Mouse (Mus musculus): ENCODE measurements around the gene Rem2. TPM values are rescaled to one million over a fixed set of nuclear protein-coding genes. Genes with fewer than 3 reads are reported as not detected.

Rem2 gene
- polyA plus RNA-seq, 1 experiment from 2014 or later = 19.6 TPM

DNA sequence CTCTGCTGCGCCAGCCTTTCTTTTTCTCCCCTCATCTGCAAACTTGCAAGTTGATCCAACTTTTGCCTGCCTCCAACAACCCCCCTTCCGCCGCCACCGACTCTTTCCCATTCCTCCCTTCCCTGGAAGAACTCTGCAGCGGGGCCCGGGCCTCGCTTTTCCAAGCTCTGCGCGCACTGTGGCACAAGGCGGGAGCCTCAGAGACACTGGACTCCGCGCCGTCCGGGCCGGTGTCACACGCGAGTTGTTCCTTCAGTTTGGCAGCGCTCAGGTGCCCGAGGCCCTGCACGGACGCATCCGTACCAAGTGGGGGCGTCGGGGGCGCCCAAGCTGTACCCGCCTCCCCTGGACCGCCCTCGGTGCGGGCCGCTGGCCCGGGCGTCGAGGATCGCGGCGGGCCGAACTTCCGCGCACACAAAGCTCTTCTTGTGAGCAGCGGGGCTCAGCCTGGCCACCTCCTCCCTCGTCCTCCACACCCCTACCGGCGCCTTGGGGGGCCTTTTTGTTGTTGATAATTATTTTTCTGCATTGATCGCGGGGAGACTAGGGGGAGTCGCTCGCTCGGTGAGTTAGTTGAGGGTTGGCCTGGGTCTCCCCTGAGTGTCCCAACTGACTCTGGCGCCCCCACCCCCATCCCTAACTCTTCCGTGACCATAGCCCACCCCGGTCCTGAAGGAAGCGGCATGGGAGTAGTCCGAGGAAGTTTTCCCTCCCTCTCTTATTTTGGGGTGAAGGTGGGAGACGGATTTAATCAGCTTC lies 43.6 kb upstream of the Rem2 start:
- H3K27ac ChIP-seq (ENCODE audit: low read depth, low read length) = peak overlapping the region; percentile 95
- no peaks in the 10 kb centered on the region for H3K9me3 ChIP-seq (replicated peaks; ENCODE audit: control insufficient read depth, low read length)
- ATAC-seq = peak; percentile 38
- peak; percentile 51 for DNase-seq (ENCODE audit: low spot score)
- H3K27me3 ChIP-seq (replicated peaks; ENCODE audit: control insufficient read depth, insufficient read depth, low read length) = no peaks in the 10 kb centered on the region
- peaks cover 28% of the 10 kb centered on the region for H3K36me3 ChIP-seq (ENCODE audit: control insufficient read depth, insufficient read depth, low read length)
- WGBS = 3% methylated on average over 54 of the region's 54 CpGs
- H3K4me2 ChIP-seq (ENCODE audit: low read length) = peak overlapping the region; percentile 69
- peak overlapping the region; percentile 68 for H3K4me3 ChIP-seq (ENCODE audit: low read depth, low read length)
- H3K4me1 ChIP-seq (ENCODE audit: control insufficient read depth, insufficient read depth, low read length) = peaks cover 25% of the 10 kb centered on the region
- peak overlapping the region; percentile 95 for H3K9ac ChIP-seq (ENCODE audit: low read length)

DNA sequence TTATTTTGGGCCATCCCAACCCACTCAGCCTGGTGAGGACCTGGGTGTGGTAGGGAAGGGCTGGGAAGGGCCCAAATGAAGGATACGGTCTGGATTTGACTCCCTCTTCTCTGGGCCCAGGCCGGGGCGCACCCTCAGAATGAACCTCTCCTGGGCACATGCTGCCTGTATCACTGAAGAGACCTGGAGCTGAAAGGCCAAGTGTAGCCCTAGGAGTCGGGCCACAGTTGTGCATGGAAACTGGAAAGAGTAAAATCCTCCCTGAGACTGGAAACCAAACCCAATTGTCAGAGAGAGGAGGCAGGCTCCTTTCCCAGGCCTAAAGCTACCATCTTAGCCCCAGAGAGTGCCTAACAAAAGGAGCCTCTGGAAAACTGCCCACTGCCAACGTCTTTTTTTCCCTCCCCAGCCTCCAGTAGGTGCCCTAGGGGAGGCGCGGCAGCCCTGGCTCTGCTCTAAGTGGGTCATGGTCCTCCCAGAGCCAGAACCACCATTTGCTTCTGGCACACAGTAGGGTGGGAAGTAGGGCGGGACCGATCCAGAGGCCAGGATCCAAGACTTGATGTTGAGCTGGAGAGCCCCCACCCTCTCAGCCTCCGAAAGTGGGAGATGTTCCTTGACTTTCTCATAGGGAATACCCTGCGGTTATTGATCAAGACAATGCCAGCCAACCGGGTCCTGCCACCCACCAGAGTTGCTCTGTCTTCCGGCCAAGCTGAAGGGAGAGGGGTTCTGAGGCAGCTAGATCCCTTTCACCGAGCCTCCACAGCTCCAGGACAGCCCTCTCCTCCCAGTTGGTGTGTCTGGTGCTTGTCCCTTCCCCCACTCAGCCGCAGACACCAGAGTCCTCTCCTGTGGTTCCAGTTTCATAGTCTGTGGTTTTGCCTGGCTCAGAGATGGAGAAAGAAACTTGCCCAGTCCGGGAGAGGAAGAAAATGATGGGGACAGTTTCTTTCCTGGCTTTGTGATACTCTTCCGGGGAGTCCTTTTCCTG lies 42.8 kb upstream of the Rem2 start:
- 43% methylated on average over 17 of the region's 17 CpGs for WGBS
- peak overlapping the region; percentile 95 for H3K9ac ChIP-seq (ENCODE audit: low read length)
- peak overlapping the region; percentile 95 for H3K27ac ChIP-seq (ENCODE audit: low read depth, low read length)
- H3K4me2 ChIP-seq (ENCODE audit: low read length) = peak overlapping the region; percentile 69
- no peaks in the 10 kb centered on the region for H3K9me3 ChIP-seq (replicated peaks; ENCODE audit: control insufficient read depth, low read length)
- peaks cover 30% of the 10 kb centered on the region for H3K36me3 ChIP-seq (ENCODE audit: control insufficient read depth, insufficient read depth, low read length)
- H3K27me3 ChIP-seq (replicated peaks; ENCODE audit: control insufficient read depth, insufficient read depth, low read length) = no peaks in the 10 kb centered on the region
- H3K4me1 ChIP-seq (ENCODE audit: control insufficient read depth, insufficient read depth, low read length) = peaks cover 18% of the 10 kb centered on the region
- peak overlapping the region; percentile 68 for H3K4me3 ChIP-seq (ENCODE audit: low read depth, low read length)
- DNase-seq (ENCODE audit: low spot score) = peak; percentile 57
- ATAC-seq = peak; percentile 11; the same call in 1 of the 2 replicates

DNA sequence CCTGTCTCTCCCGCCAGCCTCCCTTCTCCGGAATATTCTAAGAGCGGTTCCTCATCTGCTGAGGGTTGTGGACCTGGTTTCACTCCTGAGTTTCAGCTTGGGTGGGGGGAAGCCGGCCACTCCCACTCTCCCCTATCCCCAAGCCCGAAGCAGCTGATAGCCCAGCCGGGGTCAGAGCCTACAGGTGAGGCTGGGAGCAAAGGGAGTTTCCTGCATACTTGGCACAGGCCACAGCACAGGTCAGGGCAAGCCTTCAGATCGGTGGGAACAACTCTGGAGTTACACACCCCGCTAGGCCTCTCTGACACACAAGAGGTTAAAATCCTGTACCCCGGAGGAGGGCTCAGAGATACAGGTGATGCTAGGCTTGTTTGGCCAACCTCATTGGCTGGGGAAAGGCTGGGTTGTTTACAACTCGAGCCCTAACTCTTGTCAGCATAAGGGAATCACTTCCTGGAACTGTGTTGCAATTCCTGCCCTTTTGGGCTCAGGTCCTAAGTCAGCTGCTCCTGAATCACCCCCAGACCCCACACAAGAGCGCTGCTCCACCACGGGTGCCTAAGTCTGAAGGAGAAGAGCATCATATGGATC lies 41.9 kb upstream of the Rem2 start:
- no peaks in the 10 kb centered on the region for H3K27me3 ChIP-seq (replicated peaks; ENCODE audit: control insufficient read depth, insufficient read depth, low read length)
- ATAC-seq (no peak), DNase-seq (ENCODE audit: low spot score) (no peak)
- H3K36me3 ChIP-seq (ENCODE audit: control insufficient read depth, insufficient read depth, low read length) = peaks cover 33% of the 10 kb centered on the region
- 66% methylated on average over 12 of the region's 12 CpGs for WGBS
- peak overlapping the region; percentile 68 for H3K4me3 ChIP-seq (ENCODE audit: low read depth, low read length)
- no peaks in the 10 kb centered on the region for H3K9me3 ChIP-seq (replicated peaks; ENCODE audit: control insufficient read depth, low read length)
- peak overlapping the region; percentile 95; the same call in 1 of the 2 replicates for H3K27ac ChIP-seq (ENCODE audit: low read depth, low read length)
- peak overlapping the region; percentile 69 for H3K4me2 ChIP-seq (ENCODE audit: low read length)
- H3K9ac ChIP-seq (ENCODE audit: low read length) = peak overlapping the region; percentile 95; the same call in 1 of the 2 replicates
- peaks cover 18% of the 10 kb centered on the region for H3K4me1 ChIP-seq (ENCODE audit: control insufficient read depth, insufficient read depth, low read length)

DNA sequence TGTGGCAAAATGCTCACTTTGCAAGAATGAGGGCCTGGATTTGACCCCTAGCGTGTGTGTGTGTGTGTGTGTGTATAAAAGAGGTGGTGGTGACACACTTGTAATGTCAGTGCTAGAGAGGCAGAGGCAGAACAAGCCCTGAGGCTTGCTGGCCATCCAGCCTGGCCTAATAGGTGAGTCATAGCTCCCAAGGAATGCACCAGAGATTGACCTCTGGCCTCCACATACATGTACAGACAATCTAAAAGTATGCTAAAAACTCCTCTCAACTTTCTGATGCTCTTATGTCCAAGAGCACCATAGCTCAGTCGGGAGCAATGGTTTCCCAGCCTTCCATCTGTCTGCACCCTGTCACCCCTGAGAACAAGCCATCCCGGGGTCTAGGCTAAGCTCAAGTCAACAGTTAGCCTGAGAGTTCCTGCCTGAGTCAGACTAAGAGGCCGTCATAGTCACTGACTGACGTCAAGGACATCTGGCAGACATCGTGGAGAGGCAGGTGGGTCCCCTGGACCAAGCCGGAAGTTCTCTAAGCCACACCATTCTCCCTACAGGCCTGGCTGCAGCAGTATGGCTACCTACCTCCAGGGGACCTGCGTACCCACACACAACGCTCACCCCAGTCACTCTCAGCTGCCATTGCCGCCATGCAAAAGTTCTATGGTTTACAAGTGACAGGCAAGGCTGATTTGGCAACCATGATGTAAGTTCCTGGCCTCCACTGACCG lies 40.5 kb upstream of the Rem2 start:
- no peaks in the 10 kb centered on the region for H3K27me3 ChIP-seq (replicated peaks; ENCODE audit: control insufficient read depth, insufficient read depth, low read length)
- H3K27ac ChIP-seq (ENCODE audit: low read depth, low read length) = no peak overlapping the region
- H3K9ac ChIP-seq (ENCODE audit: low read length) = no peak overlapping the region
- H3K4me1 ChIP-seq (ENCODE audit: control insufficient read depth, insufficient read depth, low read length) = peaks cover 11% of the 10 kb centered on the region; the same call in 1 of the 2 replicates
- ATAC-seq (no peak), DNase-seq (ENCODE audit: low spot score) (no peak)
- H3K4me3 ChIP-seq (ENCODE audit: low read depth, low read length) = no peak overlapping the region
- peaks cover 38% of the 10 kb centered on the region for H3K36me3 ChIP-seq (ENCODE audit: control insufficient read depth, insufficient read depth, low read length)
- WGBS = 89% methylated on average over 11 of the region's 11 CpGs
- no peaks in the 10 kb centered on the region for H3K9me3 ChIP-seq (replicated peaks; ENCODE audit: control insufficient read depth, low read length)
- H3K4me2 ChIP-seq (ENCODE audit: low read length) = no peak overlapping the region

DNA sequence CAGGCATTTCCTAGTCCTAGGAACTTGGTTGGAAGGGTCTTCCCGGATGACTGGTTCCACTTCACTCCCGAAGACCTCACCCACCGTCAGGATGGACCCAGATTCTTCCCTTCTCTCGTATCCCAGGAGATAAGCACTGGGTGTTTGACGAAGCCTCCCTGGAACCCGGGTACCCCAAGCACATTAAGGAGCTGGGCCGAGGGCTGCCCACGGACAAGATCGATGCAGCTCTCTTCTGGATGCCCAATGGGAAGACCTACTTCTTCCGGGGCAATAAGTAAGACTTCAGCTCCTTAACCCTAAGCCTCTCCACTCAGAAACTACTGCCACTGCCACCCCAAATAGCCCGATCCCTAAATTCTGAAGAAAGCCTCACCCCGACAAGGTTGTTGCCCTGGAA lies 36.7 kb upstream of the Rem2 start:
- H3K4me3 ChIP-seq (ENCODE audit: low read depth, low read length) = no peak overlapping the region
- H3K27ac ChIP-seq (ENCODE audit: low read depth, low read length) = no peak overlapping the region
- no peak overlapping the region for H3K9ac ChIP-seq (ENCODE audit: low read length)
- ATAC-seq = no peak
- 77% methylated on average over 12 of the region's 12 CpGs for WGBS
- H3K4me2 ChIP-seq (ENCODE audit: low read length) = no peak overlapping the region
- no peaks in the 10 kb centered on the region for H3K9me3 ChIP-seq (replicated peaks; ENCODE audit: control insufficient read depth, low read length)
- no peak for DNase-seq (ENCODE audit: low spot score)
- H3K36me3 ChIP-seq (ENCODE audit: control insufficient read depth, insufficient read depth, low read length) = peaks cover 48% of the 10 kb centered on the region
- H3K4me1 ChIP-seq (ENCODE audit: control insufficient read depth, insufficient read depth, low read length) = no peaks in the 10 kb centered on the region
- H3K27me3 ChIP-seq (replicated peaks; ENCODE audit: control insufficient read depth, insufficient read depth, low read length) = no peaks in the 10 kb centered on the region

DNA sequence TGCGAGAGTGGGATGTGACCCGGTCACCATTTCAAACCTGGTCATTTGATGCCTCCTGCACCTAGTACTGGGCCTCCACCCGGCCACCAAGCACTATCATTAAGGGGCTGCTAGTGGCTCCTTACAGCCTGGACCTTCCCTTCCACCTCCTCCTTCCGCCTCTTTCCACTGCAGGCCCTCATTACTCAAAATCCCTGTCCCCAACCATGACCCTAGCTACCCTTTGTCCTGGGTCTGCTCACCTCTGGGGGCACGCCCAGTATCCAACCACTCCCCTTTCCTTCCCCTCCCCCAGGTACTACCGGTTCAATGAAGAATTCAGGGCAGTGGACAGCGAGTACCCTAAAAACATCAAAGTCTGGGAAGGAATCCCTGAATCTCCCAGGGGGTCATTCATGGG lies 36.3 kb upstream of the Rem2 start:
- WGBS = 46% methylated on average over 7 of the region's 7 CpGs
- Histone ChIP-seq H3K9me3 (replicated peaks; ENCODE audit: control insufficient read depth, low read length) (no peaks in the 10 kb centered on the region), H3K9ac (ENCODE audit: low read length) (no peak overlapping the region), H3K27ac (ENCODE audit: low read depth, low read length) (no peak overlapping the region), H3K4me2 (ENCODE audit: low read length) (no peak overlapping the region), H3K4me1 (ENCODE audit: control insufficient read depth, insufficient read depth, low read length) (no peaks in the 10 kb centered on the region), H3K36me3 (ENCODE audit: control insufficient read depth, insufficient read depth, low read length) (peaks cover 48% of the 10 kb centered on the region), H3K27me3 (replicated peaks; ENCODE audit: control insufficient read depth, insufficient read depth, low read length) (no peaks in the 10 kb centered on the region), H3K4me3 (ENCODE audit: low read depth, low read length) (no peak overlapping the region)
- no peak for DNase-seq (ENCODE audit: low spot score)
- ATAC-seq = no peak

DNA sequence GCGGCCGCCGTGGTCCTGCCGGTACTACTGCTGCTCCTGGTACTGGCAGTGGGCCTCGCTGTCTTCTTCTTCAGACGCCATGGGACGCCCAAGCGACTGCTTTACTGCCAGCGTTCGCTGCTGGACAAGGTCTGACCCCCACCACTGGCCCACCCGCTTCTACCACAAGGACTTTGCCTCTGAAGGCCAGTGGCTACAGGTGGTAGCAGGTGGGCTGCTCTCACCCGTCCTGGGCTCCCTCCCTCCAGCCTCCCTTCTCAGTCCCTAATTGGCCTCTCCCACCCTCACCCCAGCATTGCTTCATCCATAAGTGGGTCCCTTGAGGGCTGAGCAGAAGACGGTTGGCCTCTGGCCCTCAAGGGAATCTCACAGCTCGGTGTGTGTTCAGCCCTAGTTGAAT lies 35.4 kb upstream of the Rem2 start:
- no peak overlapping the region for H3K27ac ChIP-seq (ENCODE audit: low read depth, low read length)
- H3K27me3 ChIP-seq (replicated peaks; ENCODE audit: control insufficient read depth, insufficient read depth, low read length) = no peaks in the 10 kb centered on the region
- no peak overlapping the region for H3K9ac ChIP-seq (ENCODE audit: low read length)
- H3K4me2 ChIP-seq (ENCODE audit: low read length) = no peak overlapping the region
- no peak for ATAC-seq
- H3K36me3 ChIP-seq (ENCODE audit: control insufficient read depth, insufficient read depth, low read length) = peaks cover 45% of the 10 kb centered on the region
- no peaks in the 10 kb centered on the region for H3K4me1 ChIP-seq (ENCODE audit: control insufficient read depth, insufficient read depth, low read length)
- H3K9me3 ChIP-seq (replicated peaks; ENCODE audit: control insufficient read depth, low read length) = no peaks in the 10 kb centered on the region
- 92% methylated on average over 14 of the region's 14 CpGs for WGBS
- no peak overlapping the region for H3K4me3 ChIP-seq (ENCODE audit: low read depth, low read length)
- DNase-seq (ENCODE audit: low spot score) = no peak

DNA sequence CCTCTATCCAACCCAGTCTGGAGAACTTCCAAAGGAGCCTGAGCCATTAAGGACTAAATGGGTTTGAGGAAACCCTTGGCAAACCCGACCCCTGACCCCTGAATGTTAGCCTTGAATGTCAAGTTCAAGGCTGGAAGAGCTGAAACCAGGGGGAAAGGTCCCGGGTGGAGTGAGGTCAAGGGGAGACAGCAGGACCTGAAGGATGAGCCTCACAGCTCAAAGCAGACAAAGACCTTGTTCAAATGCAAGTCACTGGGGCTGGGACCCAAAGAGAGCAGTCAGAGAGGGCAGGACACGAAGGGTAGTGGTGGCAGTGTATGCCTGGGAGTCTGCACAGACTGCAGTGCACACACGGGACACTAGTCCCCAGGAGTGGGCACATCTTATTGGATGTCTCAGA lies 34.5 kb upstream of the Rem2 start:
- H3K4me1 ChIP-seq (ENCODE audit: control insufficient read depth, insufficient read depth, low read length) = no peaks in the 10 kb centered on the region
- WGBS = 82% methylated on average over 4 of the region's 4 CpGs
- H3K4me3 ChIP-seq (ENCODE audit: low read depth, low read length) = no peak overlapping the region
- no peak overlapping the region for H3K9ac ChIP-seq (ENCODE audit: low read length)
- peaks cover 37% of the 10 kb centered on the region for H3K36me3 ChIP-seq (ENCODE audit: control insufficient read depth, insufficient read depth, low read length)
- no peak overlapping the region for H3K4me2 ChIP-seq (ENCODE audit: low read length)
- no peaks in the 10 kb centered on the region for H3K9me3 ChIP-seq (replicated peaks; ENCODE audit: control insufficient read depth, low read length)
- no peaks in the 10 kb centered on the region for H3K27me3 ChIP-seq (replicated peaks; ENCODE audit: control insufficient read depth, insufficient read depth, low read length)
- DNase-seq (ENCODE audit: low spot score) = no peak
- no peak overlapping the region for H3K27ac ChIP-seq (ENCODE audit: low read depth, low read length)
- ATAC-seq = no peak

All from forebrain, embryonic 14.5 days (tissue).